Mouse (Mus musculus) kidney, embryonic 14.5 days (tissue): ENCODE data around the gene Dab1. TPM values are rescaled to one million over a fixed set of nuclear protein-coding genes. Genes with fewer than 3 reads are reported as not detected.
A peak's percentile ranks its signal among the peaks of the same experiment; 100 is the strongest.

Experiments used
- ATAC-seq: fragments of 200-750 bp; cut with Nextera tagmentation; 2 replicates; pipeline ENCODE4 v1.8.0; 2017; ENCODE audit warnings: moderate number of reproducible peaks, mild to moderate bottlenecking, moderate TSS enrichment, moderate library complexity; ENCODE audit not compliant: low FRiP score, low TSS enrichment
- H3K27ac ChIP-seq: fragments of 300-500 bp; sonication (generic); 2 replicates; pipeline ENCODE4 v1.5.1; 2014; ENCODE audit warnings: low read depth, mild to moderate bottlenecking, low read length, moderate library complexity, mixed read lengths
- H3K27me3 ChIP-seq: fragments of 300-500 bp; sonication (generic); 2 replicates; pipeline ENCODE4 v1.6.1; 2014; ENCODE audit warnings: mild to moderate bottlenecking, low read length; ENCODE audit not compliant: control insufficient read depth, insufficient read depth
- H3K36me3 ChIP-seq: fragments of 300-500 bp; sonication (generic); 2 replicates; pipeline ENCODE4 v1.6.1; 2014; ENCODE audit warnings: low read length, mixed read lengths; ENCODE audit not compliant: control insufficient read depth, insufficient read depth
- H3K4me1 ChIP-seq: fragments of 300-500 bp; sonication (generic); 2 replicates; pipeline ENCODE4 v1.6.1; 2014; ENCODE audit warnings: low read length, mixed read lengths; ENCODE audit not compliant: control insufficient read depth, insufficient read depth
- H3K4me2 ChIP-seq: fragments of 300-500 bp; sonication (generic); replicated peaks from 2 replicates; pipeline ENCODE4 v1.6.1; 2014; ENCODE audit warnings: low read depth, mild to moderate bottlenecking, low read length
- H3K4me3 ChIP-seq: fragments of 300-500 bp; sonication (generic); 2 replicates; pipeline ENCODE4 v1.5.1; 2014; ENCODE audit warnings: mild to moderate bottlenecking, low read length
- H3K9ac ChIP-seq: fragments of 300-500 bp; sonication (generic); 2 replicates; pipeline ENCODE4 v1.6.1; 2014; ENCODE audit warnings: low read depth, mild to moderate bottlenecking, low read length, moderate library complexity
- H3K9me3 ChIP-seq: fragments of 300-500 bp; sonication (generic); 2 replicates; pipeline ENCODE4 v1.6.1; 2016; ENCODE audit warnings: low read length; ENCODE audit not compliant: control insufficient read depth
- WGBS: fragments of 180-500 bp; shearing (Covaris S2); extraction: QIAGEN DNeasy Blood & Tissue Kit; methylation state at CpG from one replicate; pipeline ENCODE4 v1.1.7; 2014; 5-methylcytosine and 5-hydroxymethylcytosine counted together
- polyA plus RNA-seq: library from polyadenylated mRNA; unstranded; fragments of >200 nt; fragmentation: Nextera tagmentation; extraction: Ambion mirVana; gene quantifications from 2 replicates; pipeline ENCODE4 v1.2.1, GENCODE M21; 2014

The Dab1 gene
- polyA plus RNA-seq, 1 experiment from 2014 or later, result 17.9 TPM

DNA sequence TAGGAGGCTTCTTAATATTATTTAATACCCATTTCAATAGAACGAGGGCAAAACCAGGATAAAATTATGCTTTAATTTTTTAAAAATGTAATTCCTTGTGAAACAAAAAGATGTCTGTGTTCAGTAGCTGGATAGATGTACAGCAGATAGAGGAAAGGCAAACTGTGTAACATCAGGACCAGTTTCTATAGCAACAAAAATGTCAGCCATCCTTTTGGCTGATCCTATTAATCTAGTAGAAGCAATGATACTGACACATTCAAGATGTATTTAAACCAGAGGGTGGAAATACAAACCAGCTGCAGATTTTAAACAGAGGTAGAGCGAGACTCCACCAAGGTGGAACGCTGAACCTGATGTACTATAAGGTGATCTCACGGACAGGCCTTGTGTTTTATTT is 393.0 kb downstream of the Dab1 start:
- ATAC-seq, result no peak

GRCm38 (mm10) chr4:104025117-104025694 is 406.0 kb downstream of the Dab1 start:
- 78% methylated on average over 2 of the region's 2 CpGs for WGBS
- H3K27me3 ChIP-seq, result no peaks in the 10 kb centered on the region
- no peak for ATAC-seq
- no peak overlapping the region for H3K27ac ChIP-seq
- H3K4me2 ChIP-seq, result no peak overlapping the region
- H3K4me1 ChIP-seq, result no peaks in the 10 kb centered on the region
- H3K9ac ChIP-seq, result no peak overlapping the region
- no peaks in the 10 kb centered on the region for H3K36me3 ChIP-seq
- no peak overlapping the region for H3K4me3 ChIP-seq
- no peaks in the 10 kb centered on the region for H3K9me3 ChIP-seq

More for the DNA sequence above, 393.0 kb downstream of the Dab1 start:
- H3K9ac ChIP-seq, result no peak overlapping the region
- H3K27me3 ChIP-seq, result no peaks in the 10 kb centered on the region
- H3K27ac ChIP-seq, result no peak overlapping the region
- no peaks in the 10 kb centered on the region for H3K36me3 ChIP-seq
- H3K4me2 ChIP-seq, result no peak overlapping the region
- H3K4me1 ChIP-seq, result no peaks in the 10 kb centered on the region
- 76% methylated on average over 4 of the region's 4 CpGs for WGBS
- H3K9me3 ChIP-seq, result no peaks in the 10 kb centered on the region
- no peak overlapping the region for H3K4me3 ChIP-seq

GRCm38 (mm10) chr4:104026834-104027233 is 407.7 kb downstream of the Dab1 start:
- Histone ChIP-seq H3K4me2 (no peak overlapping the region), H3K9ac (no peak overlapping the region), H3K4me3 (no peak overlapping the region), H3K27me3 (no peaks in the 10 kb centered on the region), H3K27ac (no peak overlapping the region), H3K4me1 (no peaks in the 10 kb centered on the region), H3K9me3 (no peaks in the 10 kb centered on the region), H3K36me3 (no peaks in the 10 kb centered on the region)
- ATAC-seq, result no peak
- WGBS, result 53% methylated on average over 2 of the region's 2 CpGs

DNA sequence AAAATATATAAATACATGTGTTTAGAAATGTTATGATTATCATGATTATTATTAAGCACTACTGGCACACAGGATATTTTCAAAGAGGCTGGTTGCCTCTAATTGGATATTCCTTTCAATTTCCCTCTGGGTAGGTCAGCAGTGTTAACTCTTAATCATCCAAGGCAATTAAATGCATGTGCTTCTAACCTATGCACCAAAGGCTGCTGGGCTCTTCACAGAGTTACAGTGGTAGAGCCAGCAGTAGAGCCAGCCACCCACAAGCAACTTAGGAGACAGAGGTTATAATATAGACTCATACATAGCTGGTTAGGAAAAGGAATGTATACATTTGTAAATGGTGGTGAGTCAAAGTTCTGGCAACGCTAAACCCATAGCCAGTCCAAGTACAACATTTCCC is 408.1 kb downstream of the Dab1 start:
- Histone ChIP-seq H3K4me1 (no peaks in the 10 kb centered on the region), H3K4me3 (no peak overlapping the region), H3K9me3 (no peaks in the 10 kb centered on the region), H3K9ac (no peak overlapping the region), H3K36me3 (no peaks in the 10 kb centered on the region), H3K4me2 (no peak overlapping the region), H3K27ac (no peak overlapping the region), H3K27me3 (no peaks in the 10 kb centered on the region)
- 89% methylated on average over 1 of the region's 1 CpGs for WGBS
- no peak for ATAC-seq

- Histone ChIP-seq H3K4me3 (no peak overlapping the region), H3K9ac (no peak overlapping the region), H3K9me3 (no peaks in the 10 kb centered on the region), H3K36me3 (no peaks in the 10 kb centered on the region), H3K4me1 (no peaks in the 10 kb centered on the region), H3K27ac (no peak overlapping the region), H3K27me3 (no peaks in the 10 kb centered on the region), H3K4me2 (no peak overlapping the region)
- ATAC-seq, result no peak
Measured at GRCm38 (mm10) chr4:104036091-104036490, 416.9 kb downstream of the Dab1 start.

DNA sequence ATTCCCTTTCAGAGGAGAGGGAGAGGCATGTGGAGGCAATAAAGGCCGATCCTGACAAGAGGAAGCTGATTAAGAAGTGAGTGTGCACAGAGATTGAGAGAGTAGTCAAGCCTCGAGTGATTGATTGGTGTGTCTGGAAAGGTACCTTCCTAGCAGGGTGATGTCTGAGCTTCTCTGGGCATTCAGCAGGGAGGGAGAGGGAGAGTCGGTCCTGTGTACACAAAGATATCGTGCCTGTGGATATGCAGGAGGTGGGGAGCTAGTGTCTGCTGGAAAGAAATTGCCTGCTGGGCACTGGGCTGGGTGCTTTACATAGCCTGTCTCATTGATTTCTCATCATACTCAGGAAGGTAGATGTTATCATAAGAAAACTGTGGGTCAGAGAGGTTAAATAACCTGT is 420.4 kb downstream of the Dab1 start:
- Histone ChIP-seq H3K27me3 (no peaks in the 10 kb centered on the region), H3K27ac (no peak overlapping the region), H3K4me3 (no peak overlapping the region), H3K9ac (no peak overlapping the region), H3K4me2 (no peak overlapping the region), H3K36me3 (no peaks in the 10 kb centered on the region), H3K9me3 (no peaks in the 10 kb centered on the region), H3K4me1 (0 out of 2 replicates have a peak, but pooled peaks cover 4% of the 10 kb centered on the region)
- WGBS, result 37% methylated on average over 4 of the region's 4 CpGs
- no peak; the same call in 1 of the 2 replicates for ATAC-seq

DNA sequence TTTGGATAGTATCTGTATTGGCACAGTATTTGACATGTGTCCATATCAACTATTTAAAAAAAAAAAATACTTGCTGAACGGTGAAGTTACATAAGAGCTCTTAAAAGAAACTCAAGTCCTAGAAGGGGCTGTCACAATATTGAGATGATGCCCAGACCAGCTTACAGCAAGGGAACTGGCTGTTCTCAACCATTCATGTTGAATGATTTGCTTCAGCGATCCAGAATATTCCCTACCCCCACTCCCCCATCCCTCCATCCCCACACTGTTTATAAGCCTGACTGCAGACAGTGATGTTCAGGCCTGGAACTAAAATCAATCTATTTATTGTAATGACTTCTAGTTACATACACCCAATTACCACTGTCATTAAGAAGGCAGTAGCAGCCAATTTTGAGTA is 424.3 kb downstream of the Dab1 start:
- no peaks in the 10 kb centered on the region for H3K36me3 ChIP-seq
- H3K4me3 ChIP-seq, result no peak overlapping the region
- H3K4me1 ChIP-seq, result peaks cover 10% of the 10 kb centered on the region; the same call in 1 of the 2 replicates
- no peak overlapping the region for H3K9ac ChIP-seq
- no peak for ATAC-seq
- WGBS, result 81% methylated on average over 2 of the region's 2 CpGs
- H3K27me3 ChIP-seq, result no peaks in the 10 kb centered on the region
- no peaks in the 10 kb centered on the region for H3K9me3 ChIP-seq
- no peak overlapping the region for H3K4me2 ChIP-seq
- H3K27ac ChIP-seq, result no peak overlapping the region

DNA sequence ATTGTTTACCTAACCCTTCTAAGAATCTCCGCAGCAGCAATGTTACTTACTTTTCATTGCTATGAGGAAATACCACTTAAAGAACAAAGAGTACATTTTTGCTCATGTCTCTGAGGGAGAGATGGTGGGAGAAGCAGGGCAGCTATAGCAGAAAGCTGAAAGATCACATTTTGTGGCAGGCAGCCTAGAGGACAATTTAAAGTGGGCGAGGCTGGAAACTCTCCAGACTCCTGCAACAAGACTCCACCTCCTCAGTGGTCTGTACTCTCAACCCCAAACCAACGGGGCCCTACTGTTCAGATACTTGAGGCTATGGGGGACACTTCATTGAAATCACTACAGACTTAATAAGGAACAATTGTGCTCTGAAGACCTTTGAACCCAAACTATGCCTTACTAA is 425.5 kb downstream of the Dab1 start:
- WGBS, result 20% methylated on average over 3 of the region's 3 CpGs
- Histone ChIP-seq H3K36me3 (no peaks in the 10 kb centered on the region), H3K9ac (no peak overlapping the region), H3K4me1 (peaks cover 10% of the 10 kb centered on the region; the same call in 1 of the 2 replicates), H3K27me3 (no peaks in the 10 kb centered on the region), H3K27ac (no peak overlapping the region), H3K9me3 (no peaks in the 10 kb centered on the region), H3K4me3 (no peak overlapping the region), H3K4me2 (no peak overlapping the region)
- no peak for ATAC-seq

GRCm38 (mm10) chr4:104047966-104048804 is 429.0 kb downstream of the Dab1 start:
- Histone ChIP-seq H3K4me3 (no peak overlapping the region), H3K27ac (peak overlapping the region; percentile 43; the same call in 1 of the 2 replicates), H3K9ac (no peak overlapping the region), H3K9me3 (no peaks in the 10 kb centered on the region), H3K4me1 (peaks cover 10% of the 10 kb centered on the region; the same call in 1 of the 2 replicates), H3K36me3 (no peaks in the 10 kb centered on the region), H3K27me3 (no peaks in the 10 kb centered on the region), H3K4me2 (no peak overlapping the region)
- ATAC-seq, result peak; percentile 90
- 21% methylated on average over 7 of the region's 7 CpGs for WGBS
